Mouse (Mus musculus): Measurements from ENCODE around the gene Supt6. TPM values are rescaled to one million over a fixed set of nuclear protein-coding genes. Genes with fewer than 3 reads are reported as not detected.

Gene Supt6
- polyA plus RNA-seq, 1 experiment from 2014 or later = 11.1 TPM

DNA sequence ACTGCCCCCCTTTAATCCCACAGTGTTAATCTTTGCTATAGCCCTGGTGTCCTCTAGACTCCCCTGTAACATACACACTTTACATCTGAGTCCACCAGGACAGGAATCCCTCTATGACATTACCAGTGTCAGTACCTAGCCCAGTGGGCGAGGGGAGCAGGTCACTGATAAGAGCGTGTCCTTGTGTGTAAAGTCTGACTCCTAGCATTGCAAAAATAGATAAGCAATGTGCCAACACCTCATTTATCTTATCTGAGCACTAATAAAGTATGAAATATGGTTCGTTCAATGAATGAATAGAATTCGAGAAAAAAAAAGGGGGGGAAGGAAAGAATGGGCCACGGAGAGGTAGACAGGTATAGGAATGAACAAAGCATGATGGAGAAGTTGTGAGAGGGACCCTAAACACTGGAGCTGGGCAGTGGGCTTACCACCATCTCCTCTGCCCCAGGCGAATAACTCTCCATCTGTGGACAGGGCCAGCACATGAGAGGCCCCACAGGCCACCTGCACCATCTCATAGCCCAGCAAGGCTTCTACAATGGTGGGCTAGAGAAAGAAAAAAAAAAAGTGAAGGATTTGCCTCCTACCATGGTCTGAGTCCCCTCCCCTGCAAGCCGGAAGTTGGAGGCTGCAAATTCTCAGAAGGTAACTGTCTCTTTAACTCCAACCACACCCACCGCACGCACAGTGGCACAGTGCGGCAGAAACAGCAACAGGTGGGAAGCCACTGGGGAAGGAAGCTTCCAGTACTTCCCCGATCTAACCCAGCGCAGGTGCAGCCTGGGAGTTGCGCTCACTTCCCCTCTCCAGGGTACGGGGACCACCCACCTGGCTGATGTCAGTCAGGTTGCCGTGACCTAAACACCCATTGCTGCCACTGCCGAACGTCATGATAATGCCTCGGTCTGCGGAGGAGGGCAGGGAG, 77.0 kb downstream of the Supt6 start:
- WGBS = 47% methylated on average over 19 of the region's 19 CpGs
- H3K4me2 ChIP-seq (replicated peaks; ENCODE audit: low read depth) = 0 out of 2 replicates have a peak overlapping the region, but pooled peaks have one; percentile 32
- peak; percentile 72 for DNase-seq (ENCODE audit: low spot score)
- H3K4me1 ChIP-seq (replicated peaks; ENCODE audit: control insufficient read depth, insufficient read depth) = no peaks in the 10 kb centered on the region
- ATAC-seq (ENCODE audit: low FRiP score, low TSS enrichment) = peak; percentile 15; the same call in 1 of the 2 replicates
- H3K36me3 ChIP-seq (ENCODE audit: control insufficient read depth, insufficient read depth, low read length) = no peaks in the 10 kb centered on the region
- no peak overlapping the region for H3K4me3 ChIP-seq (ENCODE audit: low read depth, low read length)
- H3K27me3 ChIP-seq (ENCODE audit: control insufficient read depth, insufficient read depth, low read length) = no peaks in the 10 kb centered on the region
- no peaks in the 10 kb centered on the region for H3K9me3 ChIP-seq (ENCODE audit: control insufficient read depth, low read length)
- H3K9ac ChIP-seq (ENCODE audit: low read length) = no peak overlapping the region
- 0 out of 2 replicates have a peak overlapping the region, but pooled peaks have one; percentile 45 for H3K27ac ChIP-seq (replicated peaks)
- TF ChIP-seq EP300 (optimal IDR thresholded peaks at IDR 0.05) (no peak), CTCF (IDR thresholded peaks at IDR 0.05; ENCODE audit: low read depth) (no peak)

DNA sequence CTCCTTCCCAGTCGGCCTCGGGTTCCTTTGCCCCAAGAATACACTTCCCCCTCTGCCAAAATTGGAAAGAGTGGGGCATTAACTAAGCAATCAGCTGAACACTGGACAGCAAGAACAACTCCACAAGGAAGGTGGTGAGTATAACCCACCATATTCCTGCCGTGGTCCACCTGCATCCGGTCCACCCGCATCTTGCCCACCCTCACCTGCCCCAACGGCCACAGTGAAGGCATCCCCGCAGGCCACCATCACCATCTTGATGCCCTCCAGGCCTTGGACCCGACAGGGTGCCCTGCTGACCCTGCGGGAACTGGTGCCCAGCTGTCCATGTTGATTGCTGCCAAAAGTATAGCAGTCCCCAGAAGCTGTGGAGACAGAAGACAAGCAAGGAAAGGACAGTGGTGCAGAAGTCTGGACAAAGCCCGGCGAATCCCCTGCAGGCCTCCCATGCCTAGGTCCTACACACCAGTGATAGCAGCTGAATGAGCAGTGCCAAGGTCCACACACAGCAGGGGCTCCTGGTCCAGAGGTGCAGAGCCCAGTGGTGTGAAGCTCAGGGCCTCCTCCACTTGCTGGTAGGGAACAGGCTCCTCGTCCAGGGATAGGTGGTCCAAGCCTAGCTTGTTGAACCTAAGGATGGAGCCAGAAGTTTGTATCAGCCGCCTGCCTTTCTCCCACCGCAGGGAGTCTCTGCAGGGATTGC, 78.4 kb downstream of the Supt6 start:
- DNase-seq (ENCODE audit: low spot score) (no peak), ATAC-seq (ENCODE audit: low FRiP score, low TSS enrichment) (no peak)
- Histone ChIP-seq H3K4me1 (replicated peaks; ENCODE audit: control insufficient read depth, insufficient read depth) (peaks cover 4% of the 10 kb centered on the region; the same call in 1 of the 2 replicates), H3K9me3 (ENCODE audit: control insufficient read depth, low read length) (no peaks in the 10 kb centered on the region), H3K4me2 (replicated peaks; ENCODE audit: low read depth) (no peak overlapping the region), H3K36me3 (ENCODE audit: control insufficient read depth, insufficient read depth, low read length) (no peaks in the 10 kb centered on the region), H3K27ac (replicated peaks) (peak overlapping the region; percentile 76; the same call in 1 of the 2 replicates), H3K27me3 (ENCODE audit: control insufficient read depth, insufficient read depth, low read length) (no peaks in the 10 kb centered on the region), H3K9ac (ENCODE audit: low read length) (no peak overlapping the region), H3K4me3 (ENCODE audit: low read depth, low read length) (no peak overlapping the region)
- no peak for TF ChIP-seq EP300 (optimal IDR thresholded peaks at IDR 0.05)
- TF ChIP-seq CTCF (IDR thresholded peaks at IDR 0.05; ENCODE audit: low read depth) = no peak
- WGBS = 92% methylated on average over 14 of the region's 14 CpGs

DNA sequence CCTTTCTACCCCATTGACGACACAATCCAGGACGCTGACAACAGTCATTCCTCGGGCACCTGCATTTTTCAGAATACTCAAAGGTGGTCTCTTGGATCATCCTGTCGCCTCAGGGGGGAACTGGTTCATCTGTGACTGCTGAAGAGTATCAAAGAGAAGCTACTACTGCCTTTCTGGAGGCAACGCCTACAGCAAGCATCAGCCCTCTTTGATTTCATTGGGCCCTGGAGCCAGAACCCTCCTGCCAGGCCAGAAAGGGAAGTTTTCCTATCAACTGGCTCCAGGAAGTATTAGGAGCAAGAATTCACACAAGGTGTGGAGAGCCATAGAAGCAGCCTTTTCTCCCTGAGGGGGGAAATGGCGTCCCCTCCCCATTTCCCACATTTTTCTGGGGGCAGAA, 79.1 kb downstream of the Supt6 start:
- ATAC-seq (ENCODE audit: low FRiP score, low TSS enrichment) = no peak

DNA sequence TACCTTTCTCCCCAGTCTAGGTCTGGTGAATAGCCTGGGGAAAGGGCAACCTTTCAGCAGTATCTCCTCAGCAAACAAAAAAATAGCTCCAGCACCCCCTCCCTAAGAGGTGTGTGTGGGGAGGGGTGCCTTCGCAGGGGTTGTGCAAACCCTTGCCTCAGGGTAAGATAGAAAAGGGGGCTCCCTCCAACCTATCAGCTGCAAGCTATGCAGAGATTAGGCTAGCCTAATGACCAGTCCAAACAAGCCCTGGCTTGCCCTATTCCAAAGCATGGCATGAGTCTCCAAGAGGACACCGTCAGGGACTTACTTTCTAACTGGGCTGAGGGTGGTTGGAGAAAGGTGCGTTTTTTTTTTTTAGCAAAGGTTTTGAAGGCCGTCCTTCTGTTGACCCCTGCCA, 79.6 kb downstream of the Supt6 start:
- Histone ChIP-seq H3K27ac (replicated peaks) (peak overlapping the region; percentile 97), H3K9ac (ENCODE audit: low read length) (peak overlapping the region; percentile 93; the same call in 1 of the 2 replicates), H3K27me3 (ENCODE audit: control insufficient read depth, insufficient read depth, low read length) (no peaks in the 10 kb centered on the region), H3K9me3 (ENCODE audit: control insufficient read depth, low read length) (no peaks in the 10 kb centered on the region), H3K4me2 (replicated peaks; ENCODE audit: low read depth) (peak overlapping the region; percentile 89), H3K4me1 (replicated peaks; ENCODE audit: control insufficient read depth, insufficient read depth) (peaks cover 8% of the 10 kb centered on the region), H3K36me3 (ENCODE audit: control insufficient read depth, insufficient read depth, low read length) (peaks cover 2% of the 10 kb centered on the region; the same call in 1 of the 2 replicates), H3K4me3 (ENCODE audit: low read depth, low read length) (peak overlapping the region; percentile 88)
- ATAC-seq (ENCODE audit: low FRiP score, low TSS enrichment) (no peak), DNase-seq (ENCODE audit: low spot score) (peak; percentile 17)
- WGBS = 40% methylated on average over 4 of the region's 4 CpGs
- TF ChIP-seq CTCF (IDR thresholded peaks at IDR 0.05; ENCODE audit: low read depth) (no peak), EP300 (optimal IDR thresholded peaks at IDR 0.05) (no peak)

More for the DNA sequence above, 79.1 kb downstream of the Supt6 start:
- peak; percentile 58 for DNase-seq (ENCODE audit: low spot score)
- Histone ChIP-seq H3K9me3 (ENCODE audit: control insufficient read depth, low read length) (no peaks in the 10 kb centered on the region), H3K9ac (ENCODE audit: low read length) (no peak overlapping the region; the same call in 1 of the 2 replicates), H3K4me3 (ENCODE audit: low read depth, low read length) (no peak overlapping the region), H3K27me3 (ENCODE audit: control insufficient read depth, insufficient read depth, low read length) (no peaks in the 10 kb centered on the region), H3K4me2 (replicated peaks; ENCODE audit: low read depth) (no peak overlapping the region), H3K36me3 (ENCODE audit: control insufficient read depth, insufficient read depth, low read length) (peaks cover 2% of the 10 kb centered on the region; the same call in 1 of the 2 replicates), H3K27ac (replicated peaks) (peak overlapping the region; percentile 97), H3K4me1 (replicated peaks; ENCODE audit: control insufficient read depth, insufficient read depth) (peaks cover 8% of the 10 kb centered on the region)
- TF ChIP-seq CTCF (IDR thresholded peaks at IDR 0.05; ENCODE audit: low read depth) (no peak), EP300 (optimal IDR thresholded peaks at IDR 0.05) (no peak)
- WGBS = 65% methylated on average over 6 of the region's 6 CpGs

DNA sequence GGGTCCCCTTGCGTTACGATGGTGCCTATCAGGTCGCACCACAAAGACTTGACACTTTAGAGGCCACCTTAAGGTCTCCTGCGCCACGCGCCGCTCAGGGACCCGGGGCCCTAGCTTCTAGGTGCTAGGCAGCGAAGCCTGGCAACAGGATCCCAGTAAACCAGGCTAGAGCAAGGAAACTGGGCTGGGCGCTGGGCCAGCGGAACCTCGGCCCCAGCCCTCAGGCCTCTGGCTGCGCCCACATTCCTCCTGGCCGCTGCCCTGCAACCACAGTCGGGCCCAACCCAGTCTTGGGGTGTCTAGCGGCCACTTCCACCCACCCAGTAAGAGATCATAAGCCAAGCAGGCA, 80.1 kb downstream of the Supt6 start:
- WGBS = 2% methylated on average over 16 of the region's 16 CpGs
- Histone ChIP-seq H3K27ac (replicated peaks) (peak overlapping the region; percentile 97), H3K27me3 (ENCODE audit: control insufficient read depth, insufficient read depth, low read length) (no peaks in the 10 kb centered on the region), H3K4me1 (replicated peaks; ENCODE audit: control insufficient read depth, insufficient read depth) (peaks cover 8% of the 10 kb centered on the region), H3K4me3 (ENCODE audit: low read depth, low read length) (peak overlapping the region; percentile 88), H3K36me3 (ENCODE audit: control insufficient read depth, insufficient read depth, low read length) (peaks cover 6% of the 10 kb centered on the region; the same call in 1 of the 2 replicates), H3K9me3 (ENCODE audit: control insufficient read depth, low read length) (no peaks in the 10 kb centered on the region), H3K9ac (ENCODE audit: low read length) (peak overlapping the region; percentile 93), H3K4me2 (replicated peaks; ENCODE audit: low read depth) (peak overlapping the region; percentile 89)
- DNase-seq (ENCODE audit: low spot score) (peak; percentile 88), ATAC-seq (ENCODE audit: low FRiP score, low TSS enrichment) (peak; percentile 74)
- TF ChIP-seq EP300 (optimal IDR thresholded peaks at IDR 0.05) = no peak
- no peak for TF ChIP-seq CTCF (IDR thresholded peaks at IDR 0.05; ENCODE audit: low read depth)
